Mouse (Mus musculus): ENCODE data around the gene Ctps2. TPM values are rescaled to one million over a fixed set of nuclear protein-coding genes. Genes with fewer than 3 reads are reported as not detected.
"Not testable (repeated sequence)": the region's sequence is repeated elsewhere in the genome, so short reads cannot be mapped to it uniquely, and the experiment has no call there.

Gene Ctps2
- polyA plus RNA-seq (2012; ENCODE audit: insufficient read depth, insufficient read length, missing spikeins) = 85.6 and 86.8 TPM in 2 replicates

GRCm38 (mm10) chrX:162900938-162901337 lies at the start of gene Ctps2:
Gene Ctps2, plus strand, starts transcription at chrX:162901238.
- peak within 1 kb of the TSS; percentile 85 for H3K27ac ChIP-seq (ENCODE audit: insufficient read depth, low read depth, low read length)
- H3K4me1 ChIP-seq (ENCODE audit: control insufficient read depth, insufficient read depth, low read length) = peaks cover 5% of the 10 kb centered on the region; the same call in 1 of the 2 replicates
- TF ChIP-seq CTCF (IDR thresholded peaks at IDR 0.05; ENCODE audit: low read depth, low read length) = no peak
- TF ChIP-seq POLR2A (IDR thresholded peaks at IDR 0.05; ENCODE audit: borderline replicate concordance, low read depth, low read length) = no peak
- peak within 1 kb of the TSS; percentile 78 for H3K4me3 ChIP-seq (ENCODE audit: insufficient read depth, low read length)

GRCm38 (mm10) chrX:162868294-162868965 lies 32.6 kb upstream of the Ctps2 start:
- Histone ChIP-seq H3K4me1 (ENCODE audit: control insufficient read depth, insufficient read depth, low read length) (no peaks in the 10 kb centered on the region), H3K4me3 (ENCODE audit: insufficient read depth, low read length) (no peak overlapping the region), H3K27ac (ENCODE audit: insufficient read depth, low read depth, low read length) (no peak overlapping the region)
- TF ChIP-seq CTCF (IDR thresholded peaks at IDR 0.05; ENCODE audit: low read depth, low read length) (no peak), POLR2A (IDR thresholded peaks at IDR 0.05; ENCODE audit: borderline replicate concordance, low read depth, low read length) (no peak)

- Histone ChIP-seq H3K4me1 (ENCODE audit: control insufficient read depth, insufficient read depth, low read length) (no peaks in the 10 kb centered on the region), H3K27ac (ENCODE audit: insufficient read depth, low read depth, low read length) (no peak overlapping the region), H3K4me3 (ENCODE audit: insufficient read depth, low read length) (no peak overlapping the region)
- peak; percentile 49 for TF ChIP-seq CTCF (IDR thresholded peaks at IDR 0.05; ENCODE audit: low read depth, low read length)
- no peak for TF ChIP-seq POLR2A (IDR thresholded peaks at IDR 0.05; ENCODE audit: borderline replicate concordance, low read depth, low read length)
Measured at GRCm38 (mm10) chrX:162871734-162872517, 29.1 kb upstream of the Ctps2 start.

GRCm38 (mm10) chrX:162873761-162874160 lies 27.3 kb upstream of the Ctps2 start:
- Histone ChIP-seq H3K4me3 (ENCODE audit: insufficient read depth, low read length) (no peak overlapping the region), H3K27ac (ENCODE audit: insufficient read depth, low read depth, low read length) (no peak overlapping the region), H3K4me1 (ENCODE audit: control insufficient read depth, insufficient read depth, low read length) (no peaks in the 10 kb centered on the region)
- TF ChIP-seq CTCF (IDR thresholded peaks at IDR 0.05; ENCODE audit: low read depth, low read length) (no peak), POLR2A (IDR thresholded peaks at IDR 0.05; ENCODE audit: borderline replicate concordance, low read depth, low read length) (no peak)

GRCm38 (mm10) chrX:162878236-162878635 lies 22.8 kb upstream of the Ctps2 start:
- Histone ChIP-seq H3K4me1 (ENCODE audit: control insufficient read depth, insufficient read depth, low read length) (no peaks in the 10 kb centered on the region), H3K4me3 (ENCODE audit: insufficient read depth, low read length) (no peak overlapping the region), H3K27ac (ENCODE audit: insufficient read depth, low read depth, low read length) (no peak overlapping the region)
- TF ChIP-seq POLR2A (IDR thresholded peaks at IDR 0.05; ENCODE audit: borderline replicate concordance, low read depth, low read length) (no peak), CTCF (IDR thresholded peaks at IDR 0.05; ENCODE audit: low read depth, low read length) (no peak)

- no peaks in the 10 kb centered on the region for H3K4me1 ChIP-seq (ENCODE audit: control insufficient read depth, insufficient read depth, low read length)
- peak within 1 kb of the TSS; percentile 91 for H3K4me3 ChIP-seq (ENCODE audit: insufficient read depth, low read length)
- TF ChIP-seq POLR2A (IDR thresholded peaks at IDR 0.05; ENCODE audit: borderline replicate concordance, low read depth, low read length) (no peak), CTCF (IDR thresholded peaks at IDR 0.05; ENCODE audit: low read depth, low read length) (no peak)
- peak within 1 kb of the TSS; percentile 34 for H3K27ac ChIP-seq (ENCODE audit: insufficient read depth, low read depth, low read length)
Measured at GRCm38 (mm10) chrX:162887931-162888511, 13.0 kb upstream of the Ctps2 start, which contains the start of gene Syap1. Gene Syap1, minus strand, starts transcription at chrX:162888447.

GRCm38 (mm10) chrX:162888575-162889223 lies 12.3 kb upstream of the Ctps2 start:
- H3K4me1 ChIP-seq (ENCODE audit: control insufficient read depth, insufficient read depth, low read length); H3K4me3 ChIP-seq (ENCODE audit: insufficient read depth, low read length); H3K27ac ChIP-seq (ENCODE audit: insufficient read depth, low read depth, low read length): not testable (repeated sequence)

- Histone ChIP-seq H3K4me1 (ENCODE audit: control insufficient read depth, insufficient read depth, low read length) (peaks cover 5% of the 10 kb centered on the region; the same call in 1 of the 2 replicates), H3K27ac (ENCODE audit: insufficient read depth, low read depth, low read length) (peak overlapping the region; percentile 85), H3K4me3 (ENCODE audit: insufficient read depth, low read length) (peak overlapping the region; percentile 78)
- TF ChIP-seq POLR2A (IDR thresholded peaks at IDR 0.05; ENCODE audit: borderline replicate concordance, low read depth, low read length) (no peak), CTCF (IDR thresholded peaks at IDR 0.05; ENCODE audit: low read depth, low read length) (no peak)
Measured at GRCm38 (mm10) chrX:162901371-162902039, 467 bp downstream of the Ctps2 start.
